23 mouse cellular contexts compared by ENCODE assay signal in genomic region chr17:91361261-91361660, GRCm38 (mm10).
A peak's percentile ranks its signal among the peaks of the same experiment; 100 is the strongest.
DNase-seq lines count a peak whose midpoint lies in the region; TF ChIP-seq lines count a peak whose summit lies in the region.
"Had no signal": no experiment of that assay in that cellular context is flagged by ENCODE, and none has a peak within 500 bp of the region (broad histone marks: within the 10 kb centered on the region; RNA-seq: fewer than 3 reads in every experiment).

No protein-coding gene starts in this region.

- peak; percentile 5 for DNase-seq in ES-CJ7 (ENCODE audit: low read depth, low spot score)
- DNase-seq in brain, adult 2 months (ENCODE audit: low read depth, low spot score), result peak; percentile 45
- peak; percentile 22 to 51 for DNase-seq in cerebellum, adult 2 months
- DNase-seq in cerebellum, postnatal 14 days, result peak; percentile 58 to 60
- DNase-seq in spleen, postnatal 14 days (ENCODE audit: low spot score in 2 of 2), result no peak
- DNase-seq in embryonic facial prominence, embryonic 10.5 days (ENCODE audit: low spot score), result no peak
- DNase-seq in layer of hippocampus, adult 18-20 months (ENCODE audit: low spot score in 2 of 2), result no peak
- DNase-seq: adrenal gland, adult 2 months; adrenal gland, postnatal 36 days; heart, postnatal 10 days; kidney, adult 18-20 months; kidney, postnatal 4 days; layer of hippocampus, adult 9-11 months; lung, embryonic 14.5 days; lung, postnatal 14 days; right cerebral cortex, postnatal 25 days; thymus, postnatal 36 days had no signal

- WGBS in cerebellum, adult 2 months, result 22% methylated on average over 1 of the region's 1 CpGs
- 52% methylated on average over 1 of the region's 1 CpGs for WGBS in embryonic facial prominence, embryonic 10.5 days

- H3K4me3 ChIP-seq in cerebellum, adult 2 months (replicated peaks; ENCODE audit: insufficient read depth, low read depth, low read length), result no peak overlapping the region
- no peak overlapping the region for H3K4me3 ChIP-seq in embryonic facial prominence, embryonic 10.5 days
- H3K4me3 ChIP-seq: erythroblast, embryonic 14.5 days; heart, embryonic 13.5 days; hindbrain, embryonic 15.5 days; liver, embryonic 15.5 days; midbrain, embryonic 15.5 days had no signal

- H3K27ac ChIP-seq in cerebellum, adult 2 months (ENCODE audit: insufficient read depth, low read length), result no peak overlapping the region
- no peak overlapping the region for H3K27ac ChIP-seq in embryonic facial prominence, embryonic 10.5 days (replicated peaks)
- H3K27ac ChIP-seq: heart, embryonic 13.5 days; hindbrain, embryonic 15.5 days; kidney, postnatal 0 days; liver, embryonic 15.5 days; midbrain, embryonic 15.5 days had no signal

- no peaks in the 10 kb centered on the region for H3K9me3 ChIP-seq in embryonic facial prominence, embryonic 10.5 days
- H3K9me3 ChIP-seq: hindbrain, embryonic 15.5 days; liver, embryonic 15.5 days; midbrain, embryonic 15.5 days had no signal

- no peaks in the 10 kb centered on the region for H3K27me3 ChIP-seq in cerebellum, adult 2 months (ENCODE audit: control insufficient read depth, insufficient read depth, low read length)
- H3K27me3 ChIP-seq in embryonic facial prominence, embryonic 10.5 days (replicated peaks; ENCODE audit: low read depth, poor library complexity, severe bottlenecking), result no peaks in the 10 kb centered on the region
- H3K27me3 ChIP-seq: heart, embryonic 13.5 days; hindbrain, embryonic 15.5 days; liver, embryonic 15.5 days; midbrain, embryonic 15.5 days had no signal

- no peaks in the 10 kb centered on the region for H3K36me3 ChIP-seq in embryonic facial prominence, embryonic 10.5 days (replicated peaks)
- H3K36me3 ChIP-seq: heart, embryonic 13.5 days; hindbrain, embryonic 15.5 days; liver, embryonic 15.5 days; midbrain, embryonic 15.5 days had no signal

- TF ChIP-seq CTCF in cerebellum, adult 2 months (IDR thresholded peaks at IDR 0.05; ENCODE audit: borderline replicate concordance, insufficient read depth, low read depth, low read length), result no peak

- H3K4me1 ChIP-seq in cerebellum, adult 2 months (ENCODE audit: control insufficient read depth, insufficient read depth, low read length), result peaks cover 4% of the 10 kb centered on the region; the same call in 1 of the 2 replicates
- no peaks in the 10 kb centered on the region for H3K4me1 ChIP-seq in embryonic facial prominence, embryonic 10.5 days
- H3K4me1 ChIP-seq: heart, embryonic 13.5 days; hindbrain, embryonic 15.5 days; liver, embryonic 15.5 days; midbrain, embryonic 15.5 days had no signal

- TF ChIP-seq POLR2A in cerebellum, adult 2 months (IDR thresholded peaks at IDR 0.05; ENCODE audit: borderline replicate concordance, insufficient read depth, low read length), result no peak

Comparison
In these comparisons a context has a peak if more than half of its experiments do, and no peak if none do; other contexts are left out.
1. DNase-seq: peak in ES-CJ7 (single experiment), brain, adult 2 months (single experiment), cerebellum, adult 2 months (2 of 2) and cerebellum, postnatal 14 days (2 of 2); none in spleen, postnatal 14 days (0 of 2), embryonic facial prominence, embryonic 10.5 days (single experiment) and layer of hippocampus, adult 18-20 months (0 of 2).